Mouse (Mus musculus) brown adipose tissue, adult 24 weeks (tissue): ENCODE data around the gene Fem1b. TPM values are rescaled to one million over a fixed set of nuclear protein-coding genes. Genes with fewer than 3 reads are reported as not detected.
"Not testable (repeated sequence)": the region's sequence is repeated elsewhere in the genome, so short reads cannot be mapped to it uniquely, and the experiment has no call there.

Experiments
- H3K27ac ChIP-seq: fragments of 200-500 bp; replicated peaks from 2 replicates; pipeline ENCODE4 v1.5.1; 2012; ENCODE audit warnings: low read depth, mild to moderate bottlenecking, low read length
- H3K4me1 ChIP-seq: fragments of 200-500 bp; 2 replicates; pipeline ENCODE4 v1.6.1; 2012; ENCODE audit warnings: low read length, mixed read lengths; ENCODE audit not compliant: control insufficient read depth, insufficient read depth, insufficient read length
- H3K4me3 ChIP-seq: fragments of 200-500 bp; 2 replicates; pipeline ENCODE4 v1.5.1; 2012; ENCODE audit warnings: low read depth, mild to moderate bottlenecking, low read length, moderate library complexity; ENCODE audit not compliant: insufficient read depth
- polyA plus RNA-seq: library from polyadenylated mRNA; stranded (reverse); fragments of >200 nt; gene quantifications from 2 replicates; pipeline ENCODE4 v1.2.4, GENCODE M21; 2012; ENCODE audit not compliant: missing spikeins, insufficient read depth, insufficient read length

Fem1b gene
- polyA plus RNA-seq, 1 experiment, result 5.9 TPM

DNA sequence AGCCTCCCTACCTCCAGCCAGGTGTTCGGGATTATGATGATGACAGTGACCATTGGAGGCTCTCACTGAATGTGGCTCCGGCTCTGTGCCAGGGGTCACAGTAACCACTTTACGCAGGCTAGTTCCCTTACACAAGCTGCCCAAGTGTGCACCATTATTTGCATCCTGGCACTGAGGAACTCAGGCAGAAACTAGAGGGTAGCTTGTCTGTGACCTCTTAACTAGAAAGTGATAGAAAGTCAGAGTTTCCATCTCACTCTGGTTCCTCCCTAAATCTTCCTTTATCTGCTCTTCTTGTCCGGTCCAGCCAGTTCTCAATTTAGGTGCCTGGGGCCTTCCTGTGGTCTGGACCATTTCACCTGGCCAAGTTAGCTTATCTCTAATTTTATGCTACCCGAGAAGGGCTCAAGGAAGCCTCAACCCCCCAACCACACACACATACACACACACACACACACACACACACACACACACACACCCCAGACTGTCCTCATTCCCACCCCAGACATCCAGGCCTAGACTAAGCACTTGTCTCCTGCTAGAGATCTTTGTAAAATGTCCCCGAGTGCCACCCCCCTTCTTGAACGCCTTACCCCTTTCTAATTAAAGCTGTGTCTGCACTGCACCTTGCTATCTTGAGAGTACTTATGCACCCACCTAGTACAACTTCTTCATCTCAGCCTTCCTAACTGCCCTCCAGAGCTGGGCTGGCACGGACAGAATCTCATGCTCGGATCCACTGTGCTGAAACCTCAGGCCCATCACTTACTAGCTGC lies 4.8 kb upstream of the Fem1b start:
- Histone ChIP-seq H3K27ac (no peak overlapping the region), H3K4me1 (0 out of 2 replicates have a peak, but pooled peaks cover 2% of the 10 kb centered on the region), H3K4me3 (no peak overlapping the region)

GRCm38 (mm10) chr9:62814751-62815150 lies 3.0 kb upstream of the Fem1b start:
- Histone ChIP-seq H3K4me1 (peaks cover 7% of the 10 kb centered on the region), H3K27ac (no peak overlapping the region)

GRCm38 (mm10) chr9:62812216-62813049 lies 699 bp upstream of the Fem1b start:
- peaks cover 9% of the 10 kb centered on the region for H3K4me1 ChIP-seq
- peak overlapping the region; percentile 97 for H3K4me3 ChIP-seq
- H3K27ac ChIP-seq, result peak overlapping the region; percentile 50

More at GRCm38 (mm10) chr9:62814751-62815150, 3.0 kb upstream of the Fem1b start:
- no peak overlapping the region for H3K4me3 ChIP-seq

GRCm38 (mm10) chr9:62810543-62811515 lies 905 bp downstream of the Fem1b start:
- H3K27ac ChIP-seq, result peak overlapping the region; percentile 60
- H3K4me3 ChIP-seq, result peak overlapping the region; percentile 97
- H3K4me1 ChIP-seq, result peaks cover 9% of the 10 kb centered on the region

DNA sequence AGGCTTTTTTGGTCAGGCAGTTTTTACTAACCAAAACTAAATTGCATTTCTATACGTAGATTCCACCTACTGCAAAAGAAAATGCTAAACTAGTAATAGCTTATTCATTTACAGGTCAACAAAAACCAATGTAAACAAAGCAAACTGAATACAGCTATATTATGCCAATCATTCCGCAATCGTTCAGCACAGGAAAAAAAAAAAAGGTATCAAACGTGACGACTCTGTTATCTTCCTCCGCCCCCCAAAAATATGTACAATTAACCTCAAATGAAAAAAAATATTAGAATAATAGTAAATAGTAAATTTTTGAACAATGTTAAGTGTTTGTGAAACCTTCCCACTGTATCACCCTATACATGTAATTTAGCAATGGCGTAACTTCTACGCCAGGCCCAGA lies 1.6 kb downstream of the Fem1b start:
- no peak overlapping the region for H3K27ac ChIP-seq

DNA sequence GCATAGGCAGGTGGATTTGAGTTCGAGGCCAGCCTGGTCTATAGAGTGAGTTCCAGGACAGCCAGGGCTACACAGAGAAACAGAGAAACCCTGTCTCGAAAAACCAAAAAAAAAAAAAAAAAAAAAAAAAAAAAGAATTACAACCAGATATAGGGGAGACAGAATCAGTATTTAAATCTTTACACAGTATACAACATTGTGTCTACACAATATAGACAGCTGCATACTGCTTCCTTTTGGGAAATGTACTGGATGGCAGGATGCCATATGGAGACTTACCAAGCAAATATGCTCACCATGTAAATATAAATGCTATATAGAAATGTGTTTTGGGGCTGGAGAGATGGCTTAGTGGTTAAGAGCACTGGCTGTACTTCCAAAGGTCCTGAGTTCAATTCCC lies 12.5 kb downstream of the Fem1b start:
- H3K4me3 ChIP-seq, H3K4me1 ChIP-seq, H3K27ac ChIP-seq: not testable (repeated sequence)

More for the DNA sequence above, 1.6 kb downstream of the Fem1b start:
- H3K4me1 ChIP-seq, result peaks cover 9% of the 10 kb centered on the region
- peak overlapping the region; percentile 97 for H3K4me3 ChIP-seq

GRCm38 (mm10) chr9:62789856-62790255 lies 21.9 kb downstream of the Fem1b start:
- Histone ChIP-seq H3K4me1 (no peaks in the 10 kb centered on the region), H3K4me3 (no peak overlapping the region), H3K27ac (no peak overlapping the region)

- no peak overlapping the region for H3K27ac ChIP-seq
- H3K4me1 ChIP-seq, result no peaks in the 10 kb centered on the region
- H3K4me3 ChIP-seq, result no peak overlapping the region
Measured at GRCm38 (mm10) chr9:62786721-62787120, 25.0 kb downstream of the Fem1b start.

DNA sequence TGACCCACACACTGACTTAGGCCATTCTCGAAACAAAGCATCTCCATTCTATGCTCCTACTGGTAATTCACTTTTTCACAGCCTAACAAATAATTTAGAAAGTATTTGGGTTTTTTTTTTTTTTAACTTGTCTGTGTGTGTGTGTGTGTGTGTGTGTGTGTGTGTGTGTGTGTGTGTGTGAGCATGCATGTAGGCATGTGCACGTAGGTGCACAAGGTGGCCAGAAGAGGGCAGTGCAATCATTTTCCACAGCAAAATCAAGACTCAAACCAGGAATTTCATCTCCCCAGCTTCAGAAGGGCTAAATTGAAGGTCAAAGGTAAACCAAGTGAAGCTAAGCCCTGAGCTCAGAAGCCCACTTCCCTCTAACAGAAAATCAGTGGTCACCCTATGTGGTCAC lies 27.5 kb downstream of the Fem1b start:
- Histone ChIP-seq H3K27ac (no peak overlapping the region), H3K4me3 (no peak overlapping the region), H3K4me1 (no peaks in the 10 kb centered on the region)

DNA sequence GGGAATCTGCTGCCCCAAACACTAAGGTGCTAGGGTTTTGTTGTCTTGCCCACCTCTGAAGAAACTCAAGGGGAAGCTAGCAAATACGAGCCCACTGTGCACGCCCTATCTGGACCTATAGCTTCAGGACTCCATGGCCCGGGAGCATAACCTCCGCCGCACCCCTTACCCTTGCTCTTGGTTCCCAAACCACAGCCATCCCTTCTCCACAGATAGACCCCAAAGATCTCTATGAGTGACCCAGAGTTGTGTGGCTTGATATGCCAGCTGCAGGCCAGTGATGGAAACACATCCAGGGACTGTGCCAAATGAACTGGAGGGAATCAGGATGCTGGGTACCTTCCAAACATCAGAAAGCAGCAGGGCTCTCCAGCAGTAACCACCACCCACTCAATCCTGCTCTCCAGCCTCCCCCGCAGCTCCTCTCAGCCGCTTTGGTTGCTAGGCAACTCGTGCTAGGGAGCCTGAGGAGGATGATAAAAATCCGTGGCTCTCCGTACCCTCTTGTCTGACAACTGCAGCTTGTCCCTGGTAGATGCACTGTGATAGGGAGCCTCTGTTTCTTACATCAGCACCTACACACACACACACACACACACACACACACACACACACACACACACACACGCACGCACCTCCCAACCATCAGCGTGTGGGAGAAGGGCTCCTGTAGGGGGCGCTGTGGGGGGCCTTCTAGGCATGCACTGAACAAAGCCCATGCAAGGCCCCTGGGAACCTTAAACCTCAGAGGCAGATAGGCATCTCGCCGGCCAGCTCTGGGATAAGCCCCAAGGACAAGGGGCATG lies 28.6 kb downstream of the Fem1b start:
- no peaks in the 10 kb centered on the region for H3K4me1 ChIP-seq
- no peak overlapping the region for H3K27ac ChIP-seq

DNA sequence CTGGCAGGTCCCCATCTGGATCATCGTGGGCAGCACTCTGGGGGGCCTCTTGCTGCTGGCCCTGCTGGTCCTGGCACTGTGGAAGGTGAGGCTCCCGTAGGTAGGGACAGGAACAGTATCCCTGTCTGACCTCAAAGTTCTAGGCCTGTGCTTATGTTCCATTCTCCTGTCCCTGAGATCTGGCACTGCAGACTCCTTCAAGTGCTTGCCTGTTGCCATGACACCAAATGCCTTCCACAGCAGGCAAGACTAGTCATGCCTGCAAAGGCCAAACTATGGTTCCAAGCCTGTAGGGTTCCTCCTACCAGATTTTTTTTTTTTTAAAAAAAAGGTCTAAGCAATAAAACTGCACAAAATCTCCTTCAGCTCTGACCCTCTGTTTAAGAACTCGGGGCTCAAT lies 29.8 kb downstream of the Fem1b start:
- no peak overlapping the region for H3K4me3 ChIP-seq
- H3K27ac ChIP-seq, result no peak overlapping the region
- H3K4me1 ChIP-seq, result no peaks in the 10 kb centered on the region

More for the DNA sequence above, 28.6 kb downstream of the Fem1b start:
- H3K4me3 ChIP-seq, result no peak overlapping the region

DNA sequence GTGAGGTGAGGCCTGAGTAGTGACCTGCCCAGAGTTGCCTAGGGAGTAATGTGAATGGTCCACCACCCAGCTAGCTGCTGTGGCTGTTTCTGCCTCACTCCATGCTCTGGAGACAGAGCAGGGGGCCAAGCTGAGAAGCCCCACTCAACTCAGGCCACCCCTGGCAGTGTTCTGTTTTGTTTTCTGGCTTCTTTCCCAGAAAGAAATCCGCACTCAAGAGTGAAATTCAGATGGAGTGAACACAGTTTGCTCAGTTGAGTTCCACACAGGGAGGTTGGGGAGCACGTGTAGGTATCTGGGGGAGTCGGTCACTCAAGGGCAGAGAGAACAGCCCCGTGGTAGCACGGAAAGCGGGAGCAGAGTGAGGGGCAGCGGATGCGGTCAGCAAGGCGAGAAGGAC lies 33.0 kb downstream of the Fem1b start:
- H3K4me3 ChIP-seq, result no peak overlapping the region

DNA sequence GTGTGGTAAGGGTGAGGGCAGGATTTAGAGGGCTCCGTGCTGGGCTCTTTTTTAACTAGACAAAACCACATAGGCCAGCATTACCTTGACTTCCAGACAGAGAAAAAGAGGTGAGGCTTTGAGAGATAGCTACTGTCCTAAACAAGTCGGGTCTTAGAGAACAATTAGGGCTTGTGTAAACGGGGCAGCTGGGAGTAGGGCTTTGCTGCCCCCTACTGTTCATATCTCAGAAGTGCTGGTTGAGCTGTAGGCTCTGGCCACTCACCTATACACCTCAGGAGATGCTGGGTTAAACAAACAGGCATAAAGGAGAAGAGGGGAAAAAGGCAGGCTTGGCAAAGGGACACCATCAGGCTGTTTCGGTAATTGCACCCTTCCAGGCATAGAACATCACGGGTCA lies 34.3 kb downstream of the Fem1b start:
- no peak overlapping the region for H3K27ac ChIP-seq
- no peaks in the 10 kb centered on the region for H3K4me1 ChIP-seq
- H3K4me3 ChIP-seq, result no peak overlapping the region

More for the DNA sequence above, 33.0 kb downstream of the Fem1b start:
- no peaks in the 10 kb centered on the region for H3K4me1 ChIP-seq
- no peak overlapping the region for H3K27ac ChIP-seq

DNA sequence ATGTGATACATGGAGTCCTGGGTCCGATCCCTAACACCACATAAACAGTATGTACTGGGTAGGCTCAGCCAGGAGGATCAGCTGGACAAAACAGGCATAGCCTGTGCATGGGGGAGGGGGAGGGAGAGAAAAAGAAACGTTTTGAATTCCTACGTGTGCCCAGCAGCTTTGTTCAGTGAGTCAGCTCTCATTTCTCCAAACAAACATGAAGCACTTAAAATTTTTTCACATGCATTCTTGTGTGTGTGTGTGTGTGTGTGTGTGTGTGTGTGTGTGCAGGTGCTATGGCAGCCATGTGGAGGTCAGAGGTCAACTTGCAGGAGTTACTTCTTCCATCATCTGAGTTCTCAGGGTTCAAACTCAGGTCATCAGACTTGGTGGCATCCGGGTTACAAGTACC lies 36.3 kb downstream of the Fem1b start:
- no peak overlapping the region for H3K27ac ChIP-seq
- H3K4me1 ChIP-seq, result no peaks in the 10 kb centered on the region
- H3K4me3 ChIP-seq, result no peak overlapping the region
